Mouse (Mus musculus) MEL (cell line): ENCODE data around the gene Chrm3. TPM values are rescaled to one million over a fixed set of nuclear protein-coding genes. Genes with fewer than 3 reads are reported as not detected.

Source experiments
- DNase-seq: peaks from one replicate; pipeline ENCODE4 v3.0.0; 2011; ENCODE audit warnings: low read depth, low spot score
- H3K27ac ChIP-seq: 2 replicates; pipeline ENCODE4 v1.5.1; 2012; ENCODE audit warnings: low read depth, mild to moderate bottlenecking, control low read depth, low read length, moderate library complexity; ENCODE audit not compliant: control insufficient read depth
- H3K27me3 ChIP-seq, 2 experiments: fragments of 150-350 bp in 1 of 2; sonication (generic) in 1 of 2; 2 replicates each; pipeline ENCODE4 v1.6.1; 2012; ENCODE audit warnings: low read length in 2 of 2, mild to moderate bottlenecking in 2 of 2, improper control_type of control experiment in 1 of 2, moderate library complexity in 1 of 2; ENCODE audit not compliant: insufficient read depth in 2 of 2, control insufficient read depth in 1 of 2
- H3K36me3 ChIP-seq, 2 experiments: 2 replicates each; pipeline ENCODE4 v1.6.1; 2012 to 2014; ENCODE audit warnings: low read length in 2 of 2, improper control_type of control experiment in 1 of 2, inconsistent platforms in 1 of 2, mild to moderate bottlenecking in 1 of 2; ENCODE audit not compliant: insufficient read depth in 2 of 2, control insufficient read depth in 1 of 2
- H3K4me1 ChIP-seq, 2 experiments: fragments of 150-350 bp in 1 of 2; sonication (generic) in 1 of 2; 2 replicates each; pipeline ENCODE4 v1.6.1; 2012; ENCODE audit warnings: low read length in 2 of 2, improper control_type of control experiment in 1 of 2, mild to moderate bottlenecking in 1 of 2; ENCODE audit not compliant: insufficient read depth in 2 of 2, control insufficient read depth in 1 of 2
- H3K4me3 ChIP-seq, 2 experiments: fragments of 150-350 bp in 1 of 2; sonication (generic) in 1 of 2; 2 replicates each; pipeline ENCODE4 v1.5.1; 2012; ENCODE audit warnings: low read depth in 2 of 2, low read length in 2 of 2, mild to moderate bottlenecking in 2 of 2, moderate library complexity in 2 of 2, control low read depth in 1 of 2, improper control_type of control experiment in 1 of 2; ENCODE audit not compliant: control insufficient read depth in 1 of 2, insufficient read depth in 1 of 2
- H3K79me2 ChIP-seq: 2 replicates; pipeline ENCODE4 v1.6.1; 2012; ENCODE audit warnings: mild to moderate bottlenecking, low read length, moderate library complexity; ENCODE audit not compliant: control insufficient read depth, poor library complexity, insufficient read depth
- H3K9ac ChIP-seq: 2 replicates; pipeline ENCODE4 v1.6.1; 2012; ENCODE audit warnings: low read depth, mild to moderate bottlenecking, control low read depth, low read length, moderate library complexity; ENCODE audit not compliant: control insufficient read depth, poor library complexity, severe bottlenecking
- H3K9me3 ChIP-seq: fragments of 150-350 bp; sonication (generic); replicated peaks from 2 replicates; pipeline ENCODE4 v1.6.1; 2012; ENCODE audit warnings: mild to moderate bottlenecking, low read length, improper control_type of control experiment, moderate library complexity; ENCODE audit not compliant: insufficient read depth
- CHD2 ChIP-seq: IDR thresholded peaks from 2 replicates; pipeline ENCODE4 v1.6.1; 2011; ENCODE audit warnings: low read length, improper control_type of control experiment
- CTCF ChIP-seq, 3 experiments: IDR thresholded peaks in 2 of 3; conservative IDR thresholded peaks in 1 of 3; 2 replicates each; pipeline ENCODE4 v1.5.1; 2011 to 2012; ENCODE audit warnings: low read length in 3 of 3, low read depth in 2 of 3, mild to moderate bottlenecking in 2 of 3, improper control_type of control experiment in 1 of 3, inconsistent platforms in 1 of 3, mixed read lengths in 1 of 3, moderate library complexity in 1 of 3; ENCODE audit not compliant: control insufficient read depth in 1 of 3, insufficient read depth in 1 of 3, poor library complexity in 1 of 3, severe bottlenecking in 1 of 3
- EP300 ChIP-seq, 2 experiments: IDR thresholded peaks; 2 replicates each; pipeline ENCODE4 v1.6.1; 2011; ENCODE audit warnings: improper control_type of control experiment in 2 of 2, low read length in 2 of 2, low read depth in 1 of 2, mild to moderate bottlenecking in 1 of 2
- ETS1 ChIP-seq: IDR thresholded peaks from 2 replicates; pipeline ENCODE4 v1.6.1; 2012; ENCODE audit warnings: low read depth, mild to moderate bottlenecking, inconsistent platforms, low read length, improper control_type of control experiment, moderate library complexity
- MAX ChIP-seq: IDR thresholded peaks from 2 replicates; pipeline ENCODE4 v1.6.1; 2011; ENCODE audit warnings: low read length, improper control_type of control experiment
- MAZ ChIP-seq: IDR thresholded peaks from 2 replicates; pipeline ENCODE4 v1.6.1; 2012; ENCODE audit warnings: low read depth, mild to moderate bottlenecking, inconsistent platforms, low read length, improper control_type of control experiment
- POLR2A ChIP-seq, 2 experiments: IDR thresholded peaks; 2 replicates each; pipeline ENCODE4 v1.6.1; 2011 to 2012; ENCODE audit warnings: low read length in 2 of 2, mild to moderate bottlenecking in 2 of 2, control low read depth in 1 of 2, improper control_type of control experiment in 1 of 2, low read depth in 1 of 2, moderate library complexity in 1 of 2; ENCODE audit not compliant: control insufficient read depth in 1 of 2, insufficient read depth in 1 of 2, poor library complexity in 1 of 2
- POLR2AphosphoS2 ChIP-seq: IDR thresholded peaks from 2 replicates; pipeline ENCODE4 v1.6.1; 2011; ENCODE audit warnings: low read length, improper control_type of control experiment
- POLR2AphosphoS5 ChIP-seq: IDR thresholded peaks from 2 replicates; pipeline ENCODE4 v1.6.1; 2012; ENCODE audit warnings: low read depth, borderline replicate concordance, mild to moderate bottlenecking, inconsistent platforms, low read length, moderate library complexity, mixed read lengths
- SIN3A ChIP-seq: IDR thresholded peaks from 2 replicates; pipeline ENCODE4 v1.6.1; 2012; ENCODE audit warnings: low read length, improper control_type of control experiment, inconsistent platforms
- SMC3 ChIP-seq: IDR thresholded peaks from 2 replicates; pipeline ENCODE4 v1.6.1; 2011; ENCODE audit warnings: low read depth, low read length, improper control_type of control experiment
- TAL1 ChIP-seq: IDR thresholded peaks from 2 replicates; pipeline ENCODE4 v1.6.1; 2012; ENCODE audit warnings: mild to moderate bottlenecking, inconsistent platforms, low read length, moderate library complexity, mixed read lengths
- TCF12 ChIP-seq: IDR thresholded peaks from 2 replicates; pipeline ENCODE4 v1.6.1; 2014; ENCODE audit warnings: low read depth, mild to moderate bottlenecking, inconsistent platforms, low read length, improper control_type of control experiment, moderate library complexity
- USF1 ChIP-seq: IDR thresholded peaks from 2 replicates; pipeline ENCODE4 v1.6.1; 2014; ENCODE audit warnings: low read depth, mild to moderate bottlenecking, inconsistent platforms, low read length, improper control_type of control experiment, moderate library complexity
- USF2 ChIP-seq, 2 experiments: IDR thresholded peaks; 2 replicates each; pipeline ENCODE4 v1.6.1; 2011 to 2012; ENCODE audit warnings: improper control_type of control experiment in 2 of 2, low read length in 2 of 2, borderline replicate concordance in 1 of 2, inconsistent platforms in 1 of 2, low read depth in 1 of 2, mild to moderate bottlenecking in 1 of 2; ENCODE audit not compliant: insufficient read depth in 1 of 2
- ZC3H11A ChIP-seq: IDR thresholded peaks from 2 replicates; pipeline ENCODE4 v1.6.1; 2012; ENCODE audit warnings: low read depth, mild to moderate bottlenecking, inconsistent platforms, low read length, improper control_type of control experiment
- ZMIZ1 ChIP-seq: IDR thresholded peaks from 2 replicates; pipeline ENCODE4 v1.6.1; 2012; ENCODE audit warnings: low read depth, mild to moderate bottlenecking, inconsistent platforms, low read length, improper control_type of control experiment, moderate library complexity
- polyA plus RNA-seq, 2 experiments: library from polyadenylated mRNA; stranded (reverse) in 1 of 2; unstranded in 1 of 2; fragments of >175 nt in 1 of 2; fragments of >200 nt in 1 of 2; gene quantifications; 2 replicates each; pipeline versions ENCODE4 v1.2.1 to v1.2.4; 2012; ENCODE audit warnings: low replicate concordance in 2 of 2, low read depth in 1 of 2; ENCODE audit not compliant: insufficient read length in 2 of 2, insufficient read depth in 1 of 2, missing spikeins in 1 of 2
- total RNA-seq: library from RNA; depleted of rRNA; stranded (reverse); fragments of 300-350 nt; gene quantifications from 2 replicates; pipeline ENCODE4 v1.2.3, GENCODE M21; 2012

The Chrm3 gene
- total and polyA plus RNA-seq, 3 experiments = not detected

- no peak for TF ChIP-seq USF2 (IDR thresholded peaks at IDR 0.05; ENCODE audit: borderline replicate concordance in 1 of 2, insufficient read depth in 1 of 2, low read depth in 1 of 2, low read length in 2 of 2)
- no peak for TF ChIP-seq CHD2
- TF ChIP-seq ZMIZ1 = no peak
- no peak for TF ChIP-seq EP300 (IDR thresholded peaks at IDR 0.05; ENCODE audit: low read depth in 1 of 2, low read length in 2 of 2)
- no peak for TF ChIP-seq TAL1
- TF ChIP-seq POLR2AphosphoS5 = no peak
- TF ChIP-seq ZC3H11A = no peak
- no peak for TF ChIP-seq SIN3A
- TF ChIP-seq TCF12 = no peak
- TF ChIP-seq POLR2A (IDR thresholded peaks at IDR 0.05; ENCODE audit: control insufficient read depth in 1 of 2, insufficient read depth in 1 of 2, low read depth in 1 of 2, low read length in 2 of 2, poor library complexity in 1 of 2) = no peak
- TF ChIP-seq MAX = no peak
- no peak for TF ChIP-seq CTCF (IDR thresholded peaks at IDR 0.05 in 2 of 3, conservative IDR thresholded peaks at IDR 0.05 in 1 of 3; ENCODE audit: control insufficient read depth in 1 of 3, insufficient read depth in 1 of 3, low read depth in 2 of 3, low read length in 3 of 3, poor library complexity in 1 of 3, severe bottlenecking in 1 of 3)
- TF ChIP-seq USF1 = no peak
- TF ChIP-seq SMC3 = no peak
- TF ChIP-seq ETS1 = no peak
- TF ChIP-seq POLR2AphosphoS2 = no peak
- no peaks in the 10 kb centered on the region for H3K79me2 ChIP-seq
- no peaks in the 10 kb centered on the region for H3K36me3 ChIP-seq
- no peaks in the 10 kb centered on the region for H3K9me3 ChIP-seq
- no peak for DNase-seq
- H3K27me3 ChIP-seq = no peaks in the 10 kb centered on the region
- H3K9ac ChIP-seq = no peak overlapping the region
- no peaks in the 10 kb centered on the region for H3K4me1 ChIP-seq
- no peak overlapping the region for H3K27ac ChIP-seq
- H3K4me3 ChIP-seq = no peak overlapping the region
Measured at GRCm38 (mm10) chr13:10170529-10170928, 190.1 kb downstream of the Chrm3 start.

- TF ChIP-seq CTCF (IDR thresholded peaks at IDR 0.05 in 2 of 3, conservative IDR thresholded peaks at IDR 0.05 in 1 of 3; ENCODE audit: control insufficient read depth in 1 of 3, insufficient read depth in 1 of 3, low read depth in 2 of 3, low read length in 3 of 3, poor library complexity in 1 of 3, severe bottlenecking in 1 of 3) = no peak
- no peak for TF ChIP-seq SIN3A
- no peak for TF ChIP-seq ZC3H11A
- no peak for TF ChIP-seq MAZ
- TF ChIP-seq, all 39 proteins: peak for 0
- Histone ChIP-seq H3K9me3 (no peaks in the 10 kb centered on the region), H3K27me3 (no peaks in the 10 kb centered on the region), H3K4me1 (no peaks in the 10 kb centered on the region), H3K9ac (no peak overlapping the region), H3K4me3 (no peak overlapping the region), H3K79me2 (no peaks in the 10 kb centered on the region), H3K27ac (no peak overlapping the region), H3K36me3 (no peaks in the 10 kb centered on the region)
- DNase-seq = no peak
Measured at GRCm38 (mm10) chr13:10163354-10163753, 197.3 kb downstream of the Chrm3 start.
